Mouse (Mus musculus) heart, postnatal 25 days (tissue): ENCODE data around the gene Xrcc1. TPM values are rescaled to one million over a fixed set of nuclear protein-coding genes. Genes with fewer than 3 reads are reported as not detected.

Source experiments
- DNase-seq: peaks from one replicate; pipeline ENCODE4 v3.0.0; 2022; ENCODE audit warnings: low spot score
- intact Hi-C: fragments of 180-260 bp; cut with DNase I; formaldehyde crosslinking; loops from one replicate; pipeline ENCODE4 v1.15.1; 2025
- total RNA-seq, 2 experiments: library from RNA; stranded (reverse); gene quantifications; 2 replicates each; pipeline ENCODE4 v1.2.3; 2021

Xrcc1 gene
- total RNA-seq, 2 experiments from 2014 or later, result 27.8 to 27.9 TPM

DNA sequence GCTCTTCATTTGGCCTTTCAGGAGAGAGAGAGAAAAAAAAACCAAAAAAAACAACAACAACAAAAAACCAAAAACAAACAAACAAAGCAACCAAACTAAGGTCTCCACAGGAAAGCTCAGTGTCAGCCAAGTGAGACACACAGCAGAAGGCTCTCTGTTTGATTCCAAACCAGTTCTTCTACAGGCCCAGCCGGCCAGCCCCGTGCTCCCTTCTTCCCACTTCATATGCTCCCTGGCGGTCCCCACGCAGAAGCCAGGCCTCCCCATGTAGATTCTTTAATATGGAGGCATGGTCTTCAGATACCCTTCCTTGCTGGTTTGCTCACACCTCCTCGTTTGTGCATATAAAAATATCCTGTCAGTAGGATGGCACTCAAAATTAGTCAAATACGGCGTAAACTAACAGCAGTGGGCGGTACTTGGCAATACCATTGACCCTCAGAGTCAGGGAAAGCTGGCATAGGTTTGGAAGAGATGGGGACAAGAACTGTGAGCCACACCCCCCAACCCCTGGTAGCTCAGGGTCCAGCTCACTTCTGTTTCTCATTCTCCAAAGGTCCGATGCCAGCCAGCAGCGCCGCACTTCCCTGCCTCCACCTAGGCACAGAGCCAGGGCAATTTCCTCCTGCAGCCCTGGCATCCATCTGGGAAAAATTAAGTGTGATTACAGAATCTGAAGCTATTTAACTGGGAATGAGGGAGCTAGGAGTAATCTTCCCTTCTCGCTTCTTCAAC, 20.2 kb upstream of the Xrcc1 start:
- no peak for DNase-seq
- intact Hi-C loops, result no loop called here

GRCm38 (mm10) chr7:24528861-24529260, 17.2 kb upstream of the Xrcc1 start:
- DNase-seq, result no peak
- intact Hi-C loops, result no loop called here

DNA sequence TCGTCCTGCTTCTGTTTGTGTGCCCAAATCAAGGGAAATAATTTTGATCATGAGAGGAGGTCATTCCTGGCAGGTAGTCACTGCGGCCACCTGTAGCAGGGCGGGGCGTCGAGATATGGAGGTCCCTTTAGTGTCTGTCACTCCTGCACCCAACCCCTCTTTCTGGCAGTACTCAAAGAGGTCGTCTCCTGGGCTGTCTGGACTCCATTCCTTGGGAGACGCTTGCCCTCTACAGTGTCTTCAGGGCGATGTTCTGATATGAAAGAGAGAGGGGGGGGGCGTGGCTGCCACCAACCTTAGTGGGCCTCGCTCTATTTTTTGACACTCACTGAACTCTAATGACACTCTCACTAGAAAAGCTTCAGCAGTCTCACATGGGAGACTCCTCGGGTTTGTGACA, 16.5 kb upstream of the Xrcc1 start:
- intact Hi-C loops, result no loop called here
- no peak for DNase-seq

GRCm38 (mm10) chr7:24530062-24530931, 15.8 kb upstream of the Xrcc1 start, which contains the start of gene Irgq:
Gene Irgq (plus strand): TSS chr7:24530689.
- intact Hi-C loops, result loop anchor here (1.0 to 5.0 kb wide), 3 partner anchors 17 to 132 kb away; partner anchors contain the start of gene Zfp428
- peak; percentile 96 for DNase-seq

GRCm38 (mm10) chr7:24531211-24531971, 14.7 kb upstream of the Xrcc1 start:
- intact Hi-C loops, result loop anchor here (2.0 to 5.0 kb wide), 2 partner anchors 25 to 131 kb away; partner anchors contain the start of gene Zfp428
- DNase-seq, result peak; percentile 39

DNA sequence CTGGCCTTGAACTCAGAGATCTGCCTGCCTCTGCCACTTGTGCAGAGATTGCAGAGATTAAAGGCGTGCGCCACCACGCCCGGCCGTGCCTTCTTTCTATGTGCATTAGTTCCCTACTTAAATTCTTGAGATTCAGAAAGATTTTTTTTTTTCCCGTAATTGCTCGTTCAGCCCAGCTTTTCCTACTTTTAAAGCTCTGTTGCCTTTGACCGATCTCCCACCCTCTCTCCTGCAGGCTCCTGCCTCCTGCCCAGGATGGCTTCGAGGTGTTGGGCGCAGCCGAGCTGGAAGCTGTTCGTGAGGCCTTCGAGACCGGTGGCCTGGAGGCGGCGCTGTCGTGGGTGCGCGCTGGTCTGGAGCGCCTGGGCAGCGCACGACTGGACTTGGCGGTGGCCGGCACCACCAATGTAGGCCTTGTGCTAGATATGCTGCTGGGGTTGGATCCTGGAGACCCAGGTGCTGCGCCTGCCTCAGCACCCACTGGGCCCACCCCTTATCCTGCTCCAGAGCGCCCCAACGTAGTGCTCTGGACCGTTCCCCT, 13.0 kb upstream of the Xrcc1 start:
- DNase-seq, result no peak
- intact Hi-C loops, result loop anchor here (5.0 kb wide), 1 partner anchor 129 kb away; no protein-coding TSS in a partner anchor

DNA sequence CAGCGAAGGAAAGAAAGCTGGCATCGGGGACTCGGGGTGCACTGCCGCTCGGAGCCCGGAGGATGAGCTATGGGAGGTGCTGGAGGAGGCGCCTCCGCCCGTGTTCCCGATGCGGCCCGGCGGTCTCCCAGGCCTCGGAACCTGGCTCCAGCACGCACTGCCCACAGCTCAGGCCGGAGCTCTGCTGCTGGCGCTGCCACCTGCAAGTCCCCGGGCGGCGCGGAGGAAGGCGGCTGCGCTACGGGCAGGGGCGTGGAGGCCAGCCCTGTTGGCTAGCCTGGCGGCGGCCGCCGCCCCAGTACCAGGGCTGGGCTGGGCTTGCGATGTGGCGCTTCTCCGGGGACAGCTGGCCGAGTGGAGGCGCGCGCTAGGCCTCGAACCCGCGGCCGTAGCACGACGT, 12.3 kb upstream of the Xrcc1 start:
- DNase-seq, result no peak
- intact Hi-C loops, result loop anchor here (5.0 kb wide), 1 partner anchor 128 kb away; no protein-coding TSS in a partner anchor

DNA sequence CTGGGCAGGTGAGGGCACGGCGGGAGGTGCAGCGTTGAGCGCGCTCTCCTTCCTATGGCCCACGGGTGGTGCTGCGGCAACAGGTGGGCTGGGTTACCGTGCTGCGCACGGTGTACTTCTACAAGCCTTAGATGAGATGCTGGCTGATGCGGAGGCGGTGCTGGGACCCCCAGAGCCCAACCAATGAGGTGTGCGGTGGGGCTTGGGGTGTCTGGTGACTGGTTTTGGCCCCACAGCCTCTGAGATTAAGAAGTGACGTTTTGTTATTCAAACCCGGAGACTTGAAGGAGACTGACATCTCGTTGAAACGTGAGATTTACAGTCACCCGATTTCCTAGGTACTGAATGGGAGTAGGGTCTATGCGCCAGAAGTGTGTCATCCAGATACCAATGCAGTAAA, 11.8 kb upstream of the Xrcc1 start:
- intact Hi-C loops, result loop anchor here (5.0 kb wide), 1 partner anchor 128 kb away; no protein-coding TSS in a partner anchor
- DNase-seq, result no peak

DNA sequence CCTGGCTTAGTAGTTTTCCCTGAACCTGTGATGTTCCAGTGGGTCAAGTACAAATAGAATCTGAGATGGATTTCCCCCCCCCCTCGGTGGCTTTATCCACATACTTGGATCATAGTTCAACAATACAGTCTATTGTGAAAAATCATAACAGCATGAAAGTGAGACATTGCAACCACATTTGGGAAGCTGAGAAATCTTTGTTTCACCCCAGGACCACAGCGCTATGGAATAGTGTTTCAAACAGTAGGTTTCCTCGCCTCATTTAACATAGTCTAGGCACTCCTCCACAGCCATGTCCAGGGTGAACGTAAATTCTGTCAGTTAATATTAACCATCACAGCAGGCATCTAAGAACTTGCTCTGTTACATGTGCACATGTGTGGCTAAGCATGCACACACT, 9.0 kb upstream of the Xrcc1 start:
- intact Hi-C loops, result no loop called here
- DNase-seq, result no peak

DNA sequence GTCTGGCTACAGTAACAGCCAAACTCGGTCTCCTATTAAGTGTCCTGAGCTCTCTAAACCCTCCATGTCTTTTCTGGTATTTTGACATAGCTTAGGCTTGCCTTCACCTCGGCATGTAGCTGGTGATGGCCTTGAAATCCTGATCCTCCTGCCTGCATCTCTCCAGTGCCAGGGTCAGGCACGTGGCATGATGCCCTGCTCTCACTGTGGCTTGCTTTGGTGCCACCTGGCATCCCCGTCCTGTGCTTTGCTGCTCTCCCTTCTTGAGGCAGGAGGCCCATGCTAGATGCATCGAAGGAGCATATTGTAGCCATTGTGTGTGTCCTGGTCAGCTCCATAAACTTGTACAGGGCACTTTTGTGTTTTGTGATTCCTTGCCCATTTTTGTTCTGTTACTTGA, 8.5 kb upstream of the Xrcc1 start:
- intact Hi-C loops, result no loop called here
- DNase-seq, result no peak

DNA sequence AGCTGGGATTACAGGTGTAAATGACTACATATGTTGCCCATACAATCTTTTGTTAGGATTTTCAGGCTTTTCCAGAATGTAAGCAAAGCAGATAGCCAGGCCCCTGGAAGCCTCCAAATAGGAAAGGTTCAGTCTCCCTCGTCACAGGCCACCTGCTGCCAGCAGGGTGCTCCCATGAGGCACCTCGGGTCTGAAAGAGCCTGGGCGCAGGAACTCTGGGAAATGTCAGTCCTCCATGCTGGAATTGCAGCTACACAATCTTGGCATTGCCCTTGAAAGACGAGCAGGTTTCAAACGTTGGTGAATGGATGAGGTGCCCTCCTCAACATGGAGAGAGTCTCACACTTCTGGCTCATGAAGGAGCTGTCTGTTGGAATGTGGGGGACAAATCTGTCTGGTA, 7.9 kb upstream of the Xrcc1 start:
- intact Hi-C loops, result no loop called here
- DNase-seq, result no peak

DNA sequence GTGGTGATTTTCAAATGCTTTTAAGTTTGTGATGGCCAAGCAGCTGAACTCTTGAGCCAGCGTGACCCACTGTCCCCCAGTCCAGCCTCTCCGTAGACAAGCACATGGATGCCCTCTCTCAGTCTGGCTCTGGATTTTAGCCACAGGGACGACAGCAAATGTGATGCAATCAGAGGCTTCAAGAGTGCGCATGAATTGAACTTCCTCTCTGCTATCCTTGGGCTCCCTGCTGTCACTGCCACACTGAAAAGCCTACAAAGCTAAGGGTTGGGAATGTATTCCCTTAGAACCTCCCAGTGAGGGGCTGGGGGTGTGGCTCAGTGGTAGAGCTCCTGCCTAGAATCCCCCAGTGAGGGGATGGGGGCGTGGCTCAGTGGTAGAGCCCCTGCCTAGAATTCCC, 7.4 kb upstream of the Xrcc1 start:
- intact Hi-C loops, result no loop called here
- DNase-seq, result no peak

DNA sequence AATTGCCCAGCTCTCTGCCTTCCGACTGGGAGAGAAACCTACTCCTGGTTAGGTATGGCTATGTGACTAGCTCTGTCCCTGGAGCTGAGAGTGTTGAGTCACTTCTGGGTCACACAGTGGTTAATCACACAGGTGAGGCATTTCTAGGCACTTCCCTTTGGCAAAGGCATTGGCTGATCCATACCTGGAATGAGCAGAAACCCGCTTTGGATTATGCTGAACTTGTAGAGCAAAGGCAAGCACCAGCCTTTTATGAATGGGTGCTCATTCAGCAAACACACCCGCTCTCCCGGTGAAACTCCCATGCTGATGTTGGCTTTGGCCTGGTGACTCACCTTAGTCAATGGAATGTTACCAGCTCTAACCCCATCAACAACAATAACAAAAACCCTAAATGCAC, 6.4 kb upstream of the Xrcc1 start:
- intact Hi-C loops, result no loop called here
- DNase-seq, result no peak

- intact Hi-C loops, result no loop called here
Measured at GRCm38 (mm10) chr7:24544506-24544905, 1.6 kb upstream of the Xrcc1 start.

DNA sequence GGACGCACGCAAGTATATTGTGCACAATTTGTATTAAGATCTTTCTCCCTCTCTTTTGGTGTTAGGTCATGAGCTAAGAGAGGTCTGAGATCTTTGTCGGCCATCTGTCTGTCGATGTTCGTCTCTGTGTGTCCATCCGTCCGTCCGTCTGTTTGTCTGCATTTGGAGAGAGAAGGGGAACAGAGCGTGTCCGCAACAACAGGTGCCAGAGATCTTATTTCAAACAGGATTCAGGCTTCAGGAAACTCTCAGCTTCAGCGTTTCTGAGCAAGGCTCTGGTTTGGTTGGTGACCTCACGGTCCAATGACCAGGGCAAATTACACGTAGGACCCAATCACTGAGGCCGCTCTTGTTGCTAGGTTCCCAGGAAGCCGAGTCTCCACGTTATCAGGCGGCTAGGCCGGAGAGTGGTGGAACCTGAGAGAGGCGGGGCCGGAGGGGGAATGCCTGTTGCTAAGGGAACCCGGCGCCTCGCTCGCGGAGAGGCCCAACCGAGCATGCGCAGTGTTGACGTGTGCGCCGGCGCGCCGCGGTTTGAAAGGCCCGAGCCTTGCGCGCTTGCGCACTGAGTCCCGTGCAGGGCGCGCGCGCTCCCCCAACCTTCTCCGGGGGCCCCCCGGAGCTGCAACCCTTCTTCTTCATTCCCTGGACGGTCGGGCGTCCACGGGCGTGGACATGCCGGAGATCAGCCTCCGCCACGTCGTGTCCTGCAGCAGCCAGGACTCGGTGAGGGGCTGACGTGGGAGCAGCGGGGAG, 723 bp downstream of the Xrcc1 start:
- intact Hi-C loops, result loop anchor here (1.0 to 5.0 kb wide), 2 partner anchors 17 to 70 kb away; partner anchors contain the start of gene Irgq
- peak; percentile 99 for DNase-seq

More at GRCm38 (mm10) chr7:24544506-24544905, 1.6 kb upstream of the Xrcc1 start:
- no peak for DNase-seq

- intact Hi-C loops, result loop anchor here (1.0 to 5.0 kb wide), 2 partner anchors 17 to 70 kb away; partner anchors contain the start of gene Irgq
- no peak for DNase-seq
Measured at GRCm38 (mm10) chr7:24547534-24548036, 1.5 kb downstream of the Xrcc1 start.

- intact Hi-C loops, result no loop called here
- no peak for DNase-seq
Measured at GRCm38 (mm10) chr7:24551985-24552759, 6.1 kb downstream of the Xrcc1 start.

- DNase-seq, result no peak
- intact Hi-C loops, result no loop called here
Measured at GRCm38 (mm10) chr7:24555786-24556185, 9.7 kb downstream of the Xrcc1 start.
